Mouse (Mus musculus) liver, embryonic 14.5 days (tissue): ENCODE measurements at regions not wholly inside any gene's neighbourhood (a gene's known extent, or its start where the extent isn't known, plus 50 kb on each side); places are given as distances from the start of the nearest gene placed in this dataset.

Experiments
- ATAC-seq: fragments of 200-750 bp; cut with Nextera tagmentation; 2 replicates; pipeline ENCODE4 v1.8.0; 2017; ENCODE audit warnings: moderate number of reproducible peaks, mild to moderate bottlenecking, moderate library complexity; ENCODE audit not compliant: insufficient read depth
- DNase-seq, 3 experiments: peaks; one replicate each; pipeline ENCODE4 v3.0.0-alpha.2; 2012 to 2013; ENCODE audit warnings: low read depth in 3 of 3, low spot score in 3 of 3
- H3K27ac ChIP-seq: fragments of 300-500 bp; sonication (generic); 2 replicates; pipeline ENCODE4 v1.5.1; 2014; ENCODE audit warnings: moderate library complexity, mild to moderate bottlenecking, control low read depth, inconsistent platforms
- H3K27me3 ChIP-seq: fragments of 300-500 bp; sonication (generic); 2 replicates; pipeline ENCODE4 v1.6.1; 2014; ENCODE audit warnings: mild to moderate bottlenecking, low read length, moderate library complexity; ENCODE audit not compliant: control insufficient read depth, insufficient read depth
- H3K36me3 ChIP-seq: fragments of 300-500 bp; sonication (generic); replicated peaks from 2 replicates; pipeline ENCODE4 v1.6.1; 2014; ENCODE audit warnings: low read depth; ENCODE audit not compliant: control insufficient read depth, insufficient read depth
- H3K4me1 ChIP-seq, 2 experiments: fragments of 200-500 bp in 1 of 2; fragments of 300-500 bp in 1 of 2; sonication (generic) in 1 of 2; replicated peaks; 2 replicates each; pipeline ENCODE4 v1.6.1; 2012 to 2014; ENCODE audit warnings: antibody characterized with exemption in 1 of 2, inconsistent platforms in 1 of 2, low read length in 1 of 2; ENCODE audit not compliant: control insufficient read depth in 2 of 2, insufficient read depth in 2 of 2
- H3K4me2 ChIP-seq: fragments of 300-500 bp; sonication (generic); 2 replicates; pipeline ENCODE4 v1.6.1; 2014; ENCODE audit warnings: low read depth, mild to moderate bottlenecking, control low read depth, moderate library complexity
- H3K4me3 ChIP-seq, 2 experiments: fragments of 200-500 bp in 1 of 2; fragments of 300-500 bp in 1 of 2; sonication (generic) in 1 of 2; 2 replicates each; pipeline ENCODE4 v1.5.1; 2012 to 2014; ENCODE audit warnings: low read depth in 2 of 2, low read length in 2 of 2, mild to moderate bottlenecking in 2 of 2, control low read depth in 1 of 2, inconsistent platforms in 1 of 2, moderate library complexity in 1 of 2; ENCODE audit not compliant: insufficient read depth in 1 of 2
- H3K9ac ChIP-seq: fragments of 300-500 bp; sonication (generic); replicated peaks from 2 replicates; pipeline ENCODE4 v1.6.1; 2014; ENCODE audit warnings: mild to moderate bottlenecking, control low read depth, moderate library complexity
- H3K9me3 ChIP-seq: fragments of 300-500 bp; sonication (generic); 2 replicates; pipeline ENCODE4 v1.6.1; 2016; ENCODE audit warnings: low read length, mixed read lengths; ENCODE audit not compliant: control insufficient read depth
- CTCF ChIP-seq: IDR thresholded peaks from 2 replicates; pipeline ENCODE4 v1.5.1; 2016; ENCODE audit warnings: antibody characterized with exemption, low read depth, control low read depth
- EP300 ChIP-seq: IDR thresholded peaks from 2 replicates; pipeline ENCODE4 v1.6.1; 2016; ENCODE audit warnings: antibody characterized with exemption, low read depth
- WGBS: fragments of 180-500 bp; shearing (Covaris S2); extraction: QIAGEN DNeasy Blood & Tissue Kit; methylation state at CpG from one replicate; pipeline ENCODE4 v1.1.7; 2014; ENCODE audit not compliant: insufficient replicate concordance; 5-methylcytosine and 5-hydroxymethylcytosine counted together

DNA sequence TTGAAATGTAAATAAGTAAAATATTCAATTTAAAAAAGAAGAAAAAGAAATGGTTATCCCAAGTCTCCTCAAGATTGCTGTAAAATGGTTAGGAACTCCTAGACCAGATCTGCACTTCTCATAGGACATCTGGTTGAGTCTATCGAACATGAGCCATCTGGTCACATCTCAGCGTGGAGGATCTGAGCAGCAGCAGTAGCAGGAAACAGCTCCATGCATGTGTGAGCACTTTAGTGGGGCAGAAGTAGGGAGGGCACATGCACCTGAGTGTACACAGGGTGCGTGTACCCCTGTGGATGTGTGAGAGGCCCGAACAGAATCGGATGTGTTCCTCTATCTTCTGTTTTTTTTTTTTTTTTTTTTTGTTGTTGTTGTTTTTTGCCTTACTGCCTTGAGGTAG is 65.2 kb upstream of the Klf13 start:
- Histone ChIP-seq H3K27ac (no peak overlapping the region), H3K9me3 (no peaks in the 10 kb centered on the region), H3K27me3 (no peaks in the 10 kb centered on the region), H3K36me3 (no peaks in the 10 kb centered on the region), H3K4me2 (no peak overlapping the region), H3K4me1 (peaks cover 32 to 35% of the 10 kb centered on the region in 2 experiments), H3K4me3 (no peak overlapping the region), H3K9ac (no peak overlapping the region)
- ATAC-seq (no peak), DNase-seq (no peak)
- WGBS = 76% methylated on average over 5 of the region's 5 CpGs
- no peak for TF ChIP-seq CTCF
- no peak for TF ChIP-seq EP300

DNA sequence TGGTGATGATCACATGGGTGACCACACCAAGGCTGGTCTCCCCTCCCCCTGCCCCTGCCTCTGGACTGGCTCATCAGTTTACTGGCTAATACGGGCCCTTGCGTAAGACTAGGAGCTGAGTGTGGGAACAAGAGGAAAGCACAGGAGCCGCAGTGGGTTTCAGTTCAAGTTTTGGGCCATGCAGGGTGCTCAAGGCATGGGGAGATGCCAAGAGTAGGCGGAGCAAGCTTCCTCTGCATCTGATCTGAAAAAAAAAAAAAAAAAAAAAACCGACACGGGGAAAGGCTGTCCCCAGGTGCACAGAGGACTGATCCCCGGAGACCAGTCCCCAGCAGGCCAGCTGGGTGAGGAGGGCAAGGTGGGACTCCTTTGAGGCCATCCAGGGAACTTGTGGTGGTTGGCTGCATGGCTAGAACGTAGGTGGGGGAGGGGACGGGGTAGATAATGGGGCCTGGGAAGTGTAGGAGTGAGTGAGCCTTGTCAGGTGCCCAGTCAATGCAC is 62.9 kb upstream of the Klf13 start:
- TF ChIP-seq EP300 (no peak), CTCF (no peak)
- Histone ChIP-seq H3K36me3 (no peaks in the 10 kb centered on the region), H3K27ac (no peak overlapping the region; the same call in 1 of the 2 replicates), H3K27me3 (no peaks in the 10 kb centered on the region), H3K9me3 (no peaks in the 10 kb centered on the region), H3K4me2 (no peak overlapping the region), H3K4me1 (peaks cover 54 to 56% of the 10 kb centered on the region in 2 experiments), H3K4me3 (no peak overlapping the region), H3K9ac (no peak overlapping the region; the same call in 1 of the 2 replicates)
- ATAC-seq (no peak), DNase-seq (no peak)
- WGBS = 38% methylated on average over 9 of the region's 9 CpGs

DNA sequence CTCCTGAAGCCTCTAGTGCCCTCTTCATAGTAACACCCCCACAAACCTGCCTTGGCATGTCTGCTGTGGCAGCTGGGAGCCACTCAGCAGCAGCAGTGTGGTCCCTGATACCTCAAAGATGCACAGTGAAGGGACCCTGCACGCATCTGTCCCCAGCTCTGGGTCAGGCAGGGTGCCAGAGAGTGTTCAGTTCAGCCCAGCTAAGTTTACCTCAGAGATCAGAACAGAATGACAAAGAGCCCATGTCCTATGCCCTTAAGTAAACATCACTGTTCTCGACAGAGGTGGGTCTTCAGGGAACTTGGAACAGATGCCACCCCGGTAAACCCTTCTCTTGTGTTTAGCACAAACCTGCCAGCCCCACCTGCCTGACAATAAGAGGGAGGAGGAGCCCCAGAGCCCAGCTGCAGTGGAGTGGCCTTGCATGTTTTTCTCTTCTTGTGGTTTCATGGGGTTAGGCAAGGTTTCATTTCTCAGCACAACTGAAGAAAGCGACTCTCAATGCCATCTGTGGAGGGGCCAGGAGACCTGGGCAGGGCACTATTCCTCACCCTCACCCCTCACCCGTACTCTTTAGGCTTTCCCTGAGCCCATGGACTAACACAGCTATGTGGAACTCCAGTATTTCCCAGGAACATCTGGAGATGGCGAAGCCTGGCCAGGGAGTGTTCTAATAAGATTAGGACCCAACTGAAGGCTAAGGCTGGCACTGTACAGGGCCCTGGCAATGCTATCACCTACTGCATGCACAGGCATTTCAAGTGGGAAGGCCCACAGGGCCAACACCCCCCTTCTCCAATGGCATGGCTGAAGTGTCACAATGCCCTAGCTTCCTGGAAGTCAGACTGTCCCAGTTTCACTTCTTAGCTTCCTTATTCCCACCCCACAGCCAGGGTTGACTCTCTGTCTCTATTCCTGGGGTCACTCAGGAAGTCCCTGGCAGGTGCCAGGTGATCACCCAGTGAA is 60.6 kb upstream of the Klf13 start:
- ATAC-seq (peak; percentile 47), DNase-seq (peak in 1 of 3 experiments; percentile 66)
- H3K27me3 ChIP-seq = no peaks in the 10 kb centered on the region
- peak overlapping the region; percentile 77 for H3K27ac ChIP-seq
- H3K4me1 ChIP-seq = peaks cover 75 to 77% of the 10 kb centered on the region in 2 experiments
- H3K4me2 ChIP-seq = no peak overlapping the region
- no peaks in the 10 kb centered on the region for H3K36me3 ChIP-seq
- TF ChIP-seq CTCF (no peak), EP300 (peak; percentile 79)
- WGBS = 43% methylated on average over 6 of the region's 6 CpGs
- no peaks in the 10 kb centered on the region for H3K9me3 ChIP-seq
- no peak overlapping the region for H3K4me3 ChIP-seq
- H3K9ac ChIP-seq = peak overlapping the region; percentile 47

DNA sequence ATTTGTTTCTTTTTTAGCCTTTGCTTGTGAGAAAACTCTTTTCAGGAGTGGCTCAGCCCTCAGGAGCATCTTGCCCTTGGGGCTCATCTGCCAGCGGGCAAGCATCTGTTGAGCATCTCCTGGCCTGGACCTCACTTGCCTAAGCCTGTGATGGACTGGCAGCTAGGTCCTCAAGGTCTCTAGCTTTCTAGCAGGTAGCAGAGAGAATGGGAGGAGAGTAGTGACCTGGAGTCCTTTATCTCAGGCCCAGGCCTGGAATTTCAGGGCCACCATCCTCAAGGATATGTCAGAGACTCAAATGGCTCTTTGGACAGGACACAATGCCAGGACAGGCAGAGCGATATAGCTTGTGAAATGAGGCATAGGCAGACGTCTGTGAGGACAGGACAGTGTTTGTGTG is 59.3 kb upstream of the Klf13 start:
- no peak overlapping the region for H3K4me3 ChIP-seq
- H3K4me1 ChIP-seq = peaks cover 77 to 81% of the 10 kb centered on the region in 2 experiments
- no peaks in the 10 kb centered on the region for H3K27me3 ChIP-seq
- ATAC-seq (no peak), DNase-seq (no peak)
- no peak overlapping the region for H3K4me2 ChIP-seq
- no peaks in the 10 kb centered on the region for H3K9me3 ChIP-seq
- peak overlapping the region; percentile 77 for H3K27ac ChIP-seq
- 84% methylated on average over 3 of the region's 3 CpGs for WGBS
- no peaks in the 10 kb centered on the region for H3K36me3 ChIP-seq
- H3K9ac ChIP-seq = no peak overlapping the region
- TF ChIP-seq CTCF = no peak
- TF ChIP-seq EP300 = no peak

DNA sequence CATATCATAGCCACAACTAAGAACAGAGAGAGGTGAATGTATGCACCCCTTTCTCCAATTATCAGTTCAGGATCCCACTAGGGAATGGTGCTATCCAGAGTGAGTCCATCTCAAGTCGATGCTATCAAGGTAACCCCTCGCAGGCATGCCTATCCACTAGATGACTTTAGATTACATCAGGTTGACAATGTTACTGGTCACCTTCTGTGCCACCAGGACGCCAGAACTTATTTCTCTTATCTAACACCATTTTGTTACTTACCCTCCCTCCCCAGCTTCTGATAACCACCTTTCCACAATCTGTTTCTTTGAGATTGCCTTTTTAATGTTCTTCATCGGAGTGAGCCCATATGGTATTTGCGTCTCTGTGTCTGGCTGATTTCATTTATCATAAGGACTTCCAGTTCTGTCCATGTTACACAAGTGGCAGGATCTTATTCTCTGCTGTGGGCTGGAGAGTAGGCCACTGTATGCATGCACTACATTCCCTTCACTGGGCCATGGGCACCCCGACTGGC is 57.9 kb upstream of the Klf13 start:
- H3K4me2 ChIP-seq = peak overlapping the region; percentile 33

More for the DNA sequence above, 57.9 kb upstream of the Klf13 start:
- DNase-seq (peak; percentile 85 to 88 (median 87)), ATAC-seq (peak; percentile 81)
- peak overlapping the region; percentile 89 for H3K27ac ChIP-seq
- no peaks in the 10 kb centered on the region for H3K36me3 ChIP-seq
- 15% methylated on average over 6 of the region's 6 CpGs for WGBS
- no peak overlapping the region for H3K4me3 ChIP-seq
- H3K4me1 ChIP-seq = peaks cover 85 to 87% of the 10 kb centered on the region in 2 experiments
- no peaks in the 10 kb centered on the region for H3K27me3 ChIP-seq
- no peak overlapping the region; the same call in none of the 2 replicates for H3K9ac ChIP-seq
- H3K9me3 ChIP-seq = no peaks in the 10 kb centered on the region
- TF ChIP-seq CTCF (no peak), EP300 (peak; percentile 100)
